Mouse (Mus musculus) stomach, postnatal 0 days (tissue): ENCODE results near the gene Glb1l.

Source experiments
- CTCF ChIP-seq: IDR thresholded peaks from 2 replicates; pipeline ENCODE4 v1.5.1; 2016; ENCODE audit warnings: antibody characterized with exemption, low read depth, mild to moderate bottlenecking, moderate library complexity
- EP300 ChIP-seq: optimal IDR thresholded peaks from 2 replicates; pipeline ENCODE3; 2016; ENCODE audit warnings: antibody characterized with exemption

DNA sequence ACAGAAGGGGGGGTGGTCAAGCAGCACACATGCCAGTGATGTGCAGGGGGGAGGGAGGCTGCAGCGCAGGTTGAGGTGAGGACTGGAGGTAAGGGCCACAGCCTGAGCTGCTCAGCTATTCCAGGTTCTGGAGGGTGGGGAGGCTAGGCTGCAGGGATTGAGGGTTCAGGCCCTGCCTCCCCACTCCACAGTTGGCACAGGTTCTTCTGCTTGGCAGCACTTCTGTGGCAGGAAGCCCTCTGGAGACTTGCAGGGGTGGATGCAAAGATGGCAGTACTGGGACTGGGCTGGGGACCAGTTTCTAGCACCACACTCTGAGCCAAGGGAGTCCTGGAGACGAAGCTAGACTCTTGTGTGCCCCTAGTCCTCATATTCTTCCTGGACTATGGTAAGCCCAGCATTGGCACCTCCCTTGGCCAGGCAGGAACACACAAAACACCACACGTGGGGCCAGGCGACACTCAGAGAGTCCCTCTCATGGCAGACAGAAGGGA, 29.2 kb downstream of the Glb1l start:
- TF ChIP-seq CTCF (no peak), EP300 (no peak)
